Mouse (Mus musculus) lung, postnatal 0 days (tissue): ENCODE measurements at regions not wholly inside any gene's neighbourhood (a gene's known extent, or its start where the extent isn't known, plus 50 kb on each side); places are given as distances from the start of the nearest gene placed in this dataset.

Experiments
- CTCF ChIP-seq: IDR thresholded peaks from 2 replicates; pipeline ENCODE4 v1.5.1; 2016; ENCODE audit warnings: antibody characterized with exemption, mild to moderate bottlenecking
- EP300 ChIP-seq: IDR thresholded peaks from 2 replicates; pipeline ENCODE4 v1.6.1; 2016; ENCODE audit warnings: antibody characterized with exemption, mild to moderate bottlenecking, control low read depth

- TF ChIP-seq CTCF (no peak), EP300 (peak; percentile 58)
Observed at GRCm38 (mm10) chr2:117745767-117746166, 365.9 kb upstream of the Thbs1 start.
